Mouse (Mus musculus): ENCODE results near the gene Oxct1. TPM values are rescaled to one million over a fixed set of nuclear protein-coding genes. Genes with fewer than 3 reads are reported as not detected.
A peak's percentile ranks its signal among the peaks of the same experiment; 100 is the strongest.

Oxct1 gene
- polyA plus RNA-seq (2012; rRNA removed), result 173 and 178 TPM in 2 replicates

DNA sequence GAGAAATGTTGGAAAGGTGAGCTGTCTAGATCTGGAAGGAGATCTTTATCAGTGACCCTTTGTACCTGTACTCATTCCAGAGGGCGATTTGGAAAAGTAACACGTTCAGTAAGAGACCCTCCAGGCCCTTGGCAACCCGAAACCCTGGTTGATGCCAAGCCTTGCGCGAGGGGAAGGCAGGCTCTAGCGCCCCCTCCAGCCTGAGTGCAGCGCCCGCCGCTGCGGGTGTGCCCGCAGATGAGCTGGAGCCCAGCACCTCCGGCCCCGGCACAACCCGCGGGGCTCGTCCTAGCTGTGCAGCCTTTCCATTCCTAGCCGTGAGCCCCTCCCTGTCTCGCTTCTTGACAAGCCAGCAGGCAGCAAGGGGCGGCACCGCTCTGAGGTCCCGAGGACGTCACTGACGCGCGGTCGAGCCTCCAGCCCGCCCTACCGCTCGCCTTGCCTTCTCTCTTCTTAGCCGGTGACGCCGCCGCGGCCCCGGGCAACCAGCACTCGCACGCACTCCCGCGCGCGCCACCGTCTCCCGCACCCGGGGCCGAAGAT lies at the start of gene Oxct1:
Gene Oxct1 (plus strand): TSS at position 153 of the 543 bp plus-strand sequence.
- peak; percentile 94 to 96 for DNase-seq
- Histone ChIP-seq H3K27ac (ENCODE audit: insufficient read depth, low read length) (peak within 1 kb of the TSS; percentile 88), H3K4me1 (ENCODE audit: control insufficient read depth, insufficient read depth, low read length) (peaks cover 3% of the 10 kb centered on the region), H3K27me3 (ENCODE audit: control insufficient read depth, insufficient read depth, low read length) (no peaks in the 10 kb centered on the region), H3K4me3 (replicated peaks; ENCODE audit: insufficient read depth, low read depth, low read length) (peak within 1 kb of the TSS; percentile 83)
- WGBS, result under 1% methylated on average over 42 of the region's 45 CpGs
- peak; percentile 52; the same call in 1 of the 2 replicates for TF ChIP-seq CTCF (IDR thresholded peaks at IDR 0.05; ENCODE audit: borderline replicate concordance, insufficient read depth, low read depth, low read length)
- peak; percentile 67; the same call in 1 of the 2 replicates for TF ChIP-seq POLR2A (IDR thresholded peaks at IDR 0.05; ENCODE audit: borderline replicate concordance, insufficient read depth, low read length)

DNA sequence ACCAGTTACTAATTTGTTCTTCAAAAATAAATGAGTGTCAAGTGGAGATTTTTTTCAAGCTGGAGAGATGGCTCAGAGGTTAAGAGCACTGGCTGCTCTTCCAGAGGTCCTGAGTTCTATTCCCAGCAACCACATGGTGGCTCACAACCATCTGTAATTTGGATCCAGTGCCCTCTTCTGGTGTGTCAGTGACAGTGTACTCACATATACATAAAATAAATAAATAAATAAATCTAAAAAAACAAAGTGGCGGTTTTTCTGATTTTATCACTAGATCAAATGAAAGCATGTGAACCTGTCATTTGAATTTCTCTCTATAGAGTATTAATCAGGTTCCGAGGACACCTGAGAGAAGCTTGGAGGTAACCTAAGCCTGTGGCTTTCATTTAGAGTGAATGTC lies 47.9 kb upstream of the Oxct1 start:
- WGBS, result 89% methylated on average over 2 of the region's 2 CpGs
- H3K27me3 ChIP-seq (ENCODE audit: control insufficient read depth, insufficient read depth, low read length), result no peaks in the 10 kb centered on the region
- H3K27ac ChIP-seq (ENCODE audit: insufficient read depth, low read length), result no peak overlapping the region
- DNase-seq, result peak in 1 of 2 experiments; percentile 25
- TF ChIP-seq CTCF (IDR thresholded peaks at IDR 0.05; ENCODE audit: borderline replicate concordance, insufficient read depth, low read depth, low read length), result no peak
- no peaks in the 10 kb centered on the region for H3K4me1 ChIP-seq (ENCODE audit: control insufficient read depth, insufficient read depth, low read length)
- no peak overlapping the region for H3K4me3 ChIP-seq (replicated peaks; ENCODE audit: insufficient read depth, low read depth, low read length)

DNA sequence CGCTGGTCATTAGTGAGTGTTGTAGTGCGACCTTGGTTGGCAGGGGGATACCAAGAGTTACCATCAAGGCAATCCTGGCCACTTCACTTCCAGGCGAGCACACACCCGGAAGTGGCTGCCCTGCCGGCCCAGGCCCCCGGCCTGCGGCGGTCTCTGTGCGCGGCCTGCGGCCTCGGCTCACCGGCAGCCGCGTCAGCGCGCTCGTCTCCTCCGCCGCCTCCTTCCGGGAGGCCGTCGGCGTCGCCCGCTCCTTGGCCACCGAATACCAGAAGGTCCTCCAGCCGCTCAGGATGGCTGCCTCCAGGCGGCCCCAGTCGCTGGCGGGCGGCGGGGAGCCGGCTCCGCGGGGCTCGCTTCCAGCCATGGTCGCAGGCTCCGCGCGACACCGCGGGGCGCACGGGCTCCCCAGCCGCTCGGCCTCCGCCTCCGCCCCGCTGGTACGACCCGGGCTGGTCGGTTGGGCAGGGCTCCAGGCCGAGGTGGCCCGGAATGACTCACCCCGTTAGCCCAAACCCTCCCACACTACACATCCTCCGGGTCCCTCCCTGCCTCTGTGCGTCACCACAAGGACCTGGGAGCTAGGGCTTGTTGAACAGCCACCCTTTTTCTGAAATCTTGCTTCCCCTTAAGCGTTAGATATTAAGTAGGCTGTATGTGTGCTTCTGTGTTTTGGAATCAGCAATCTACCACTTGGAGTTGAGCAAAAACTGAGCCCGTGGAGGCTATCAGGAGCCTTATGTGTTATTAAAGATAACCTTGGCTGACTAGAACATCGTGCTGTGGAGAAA lies 46.9 kb upstream of the Oxct1 start, which contains the start of gene Fbxo4:
Gene Fbxo4 (minus strand): TSS at position 513 of the 788 bp plus-strand sequence.
- no peaks in the 10 kb centered on the region for H3K4me1 ChIP-seq (ENCODE audit: control insufficient read depth, insufficient read depth, low read length)
- H3K27ac ChIP-seq (ENCODE audit: insufficient read depth, low read length), result peak within 1 kb of the TSS; percentile 93
- WGBS, result under 1% methylated on average over 61 of the region's 61 CpGs
- peak within 1 kb of the TSS; percentile 93 for H3K4me3 ChIP-seq (replicated peaks; ENCODE audit: insufficient read depth, low read depth, low read length)
- no peak for TF ChIP-seq CTCF (IDR thresholded peaks at IDR 0.05; ENCODE audit: borderline replicate concordance, insufficient read depth, low read depth, low read length)
- peak; percentile 49; the same call in 1 of the 2 replicates for TF ChIP-seq POLR2A (IDR thresholded peaks at IDR 0.05; ENCODE audit: borderline replicate concordance, insufficient read depth, low read length)
- DNase-seq, result peak; percentile 91 to 92
- no peaks in the 10 kb centered on the region for H3K27me3 ChIP-seq (ENCODE audit: control insufficient read depth, insufficient read depth, low read length)

DNA sequence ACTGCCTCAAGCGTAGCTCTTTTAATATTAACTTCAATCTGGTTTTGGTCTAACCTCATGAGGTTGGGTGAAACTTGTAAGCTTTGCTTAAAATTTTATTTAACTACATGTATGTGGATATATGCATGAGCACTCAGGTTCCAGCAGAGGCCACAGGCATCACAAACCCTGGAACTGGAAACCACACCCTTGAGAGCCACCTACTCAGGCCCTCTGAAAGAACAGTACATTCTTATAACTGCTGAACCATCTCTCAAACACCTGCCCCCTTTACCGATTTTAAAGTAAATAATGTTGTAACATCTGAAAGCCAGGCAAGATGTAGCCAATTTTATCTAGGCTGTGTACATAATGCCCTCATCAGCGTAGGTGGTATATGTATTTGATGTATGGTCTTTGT lies 46.3 kb upstream of the Oxct1 start:
- DNase-seq, result no peak
- Histone ChIP-seq H3K4me1 (ENCODE audit: control insufficient read depth, insufficient read depth, low read length) (no peaks in the 10 kb centered on the region), H3K4me3 (replicated peaks; ENCODE audit: insufficient read depth, low read depth, low read length) (no peak overlapping the region), H3K27me3 (ENCODE audit: control insufficient read depth, insufficient read depth, low read length) (no peaks in the 10 kb centered on the region), H3K27ac (ENCODE audit: insufficient read depth, low read length) (peak overlapping the region; percentile 93; the same call in 1 of the 2 replicates)
- WGBS, result 71% methylated on average over 3 of the region's 3 CpGs
- TF ChIP-seq POLR2A (IDR thresholded peaks at IDR 0.05; ENCODE audit: borderline replicate concordance, insufficient read depth, low read length), result no peak
- TF ChIP-seq CTCF (IDR thresholded peaks at IDR 0.05; ENCODE audit: borderline replicate concordance, insufficient read depth, low read depth, low read length), result no peak

DNA sequence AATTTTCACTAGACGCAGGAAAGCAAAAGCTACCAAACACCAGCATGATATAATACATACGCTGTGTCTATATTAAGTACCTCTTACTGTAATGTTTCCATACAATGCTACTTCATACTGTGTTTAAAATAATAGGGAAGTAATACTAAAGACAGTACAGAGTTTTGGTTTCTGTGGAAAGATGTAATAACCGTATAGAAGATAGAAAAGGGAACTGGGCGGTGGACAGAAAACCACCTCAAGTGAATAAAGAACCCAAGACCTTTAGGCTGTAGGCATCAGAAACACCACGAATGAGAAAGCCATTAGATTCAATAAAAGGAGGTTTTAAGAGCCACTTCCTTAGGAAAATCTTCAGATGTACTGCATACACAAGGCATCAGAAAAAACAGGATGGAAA lies 43.5 kb upstream of the Oxct1 start:
- 94% methylated on average over 5 of the region's 5 CpGs for WGBS
- DNase-seq, result no peak
- no peak for TF ChIP-seq CTCF (IDR thresholded peaks at IDR 0.05; ENCODE audit: borderline replicate concordance, insufficient read depth, low read depth, low read length)
- no peak overlapping the region for H3K4me3 ChIP-seq (replicated peaks; ENCODE audit: insufficient read depth, low read depth, low read length)
- no peaks in the 10 kb centered on the region for H3K27me3 ChIP-seq (ENCODE audit: control insufficient read depth, insufficient read depth, low read length)
- no peak overlapping the region for H3K27ac ChIP-seq (ENCODE audit: insufficient read depth, low read length)
- no peaks in the 10 kb centered on the region for H3K4me1 ChIP-seq (ENCODE audit: control insufficient read depth, insufficient read depth, low read length)

DNA sequence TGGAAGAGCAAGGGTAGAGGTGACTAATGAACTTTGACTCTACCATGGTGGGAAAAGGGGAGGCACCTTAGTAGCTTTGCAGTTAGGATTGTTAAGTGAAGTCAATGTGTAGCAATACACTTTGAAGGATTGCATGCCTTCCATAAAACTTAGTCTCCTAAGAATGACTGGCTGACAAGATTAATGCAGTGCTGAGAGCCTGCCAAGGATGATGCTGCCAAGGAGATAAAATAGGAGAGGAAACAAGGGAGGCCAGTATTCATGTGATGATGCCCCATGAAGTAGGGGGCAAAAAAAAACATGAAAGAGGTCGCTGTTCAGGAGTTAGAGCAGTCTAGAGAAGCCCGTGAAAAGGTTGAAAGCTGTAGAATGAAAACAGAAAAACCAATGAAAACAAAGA lies 41.3 kb upstream of the Oxct1 start:
- WGBS, result 69% methylated on average over 2 of the region's 2 CpGs
- Histone ChIP-seq H3K4me3 (replicated peaks; ENCODE audit: insufficient read depth, low read depth, low read length) (no peak overlapping the region), H3K27ac (ENCODE audit: insufficient read depth, low read length) (no peak overlapping the region), H3K4me1 (ENCODE audit: control insufficient read depth, insufficient read depth, low read length) (no peaks in the 10 kb centered on the region), H3K27me3 (ENCODE audit: control insufficient read depth, insufficient read depth, low read length) (no peaks in the 10 kb centered on the region)
- no peak for DNase-seq
- TF ChIP-seq CTCF (IDR thresholded peaks at IDR 0.05; ENCODE audit: borderline replicate concordance, insufficient read depth, low read depth, low read length) (no peak), POLR2A (IDR thresholded peaks at IDR 0.05; ENCODE audit: borderline replicate concordance, insufficient read depth, low read length) (no peak)

DNA sequence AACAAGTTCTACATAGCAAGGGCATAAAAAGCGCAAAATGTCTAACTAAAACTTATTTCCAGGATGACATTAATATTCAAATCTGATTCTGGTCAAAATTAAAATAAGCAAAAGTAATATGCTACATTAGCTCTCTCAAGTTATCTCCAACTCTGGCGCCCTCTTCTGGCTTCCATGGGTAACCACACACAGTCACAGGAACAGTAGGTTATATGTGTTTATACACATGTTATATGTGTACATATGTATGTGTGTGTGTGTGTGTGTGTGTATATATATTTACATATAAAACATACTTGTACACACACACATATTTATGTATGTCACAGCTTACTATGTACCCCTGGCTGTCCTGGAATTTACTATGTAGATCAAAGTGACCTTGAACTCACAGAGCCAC lies 38.2 kb upstream of the Oxct1 start:
- Histone ChIP-seq H3K27ac (ENCODE audit: insufficient read depth, low read length) (no peak overlapping the region), H3K4me3 (replicated peaks; ENCODE audit: insufficient read depth, low read depth, low read length) (no peak overlapping the region), H3K4me1 (ENCODE audit: control insufficient read depth, insufficient read depth, low read length) (no peaks in the 10 kb centered on the region), H3K27me3 (ENCODE audit: control insufficient read depth, insufficient read depth, low read length) (no peaks in the 10 kb centered on the region)
- DNase-seq, result no peak
- 64% methylated on average over 2 of the region's 2 CpGs for WGBS
- TF ChIP-seq CTCF (IDR thresholded peaks at IDR 0.05; ENCODE audit: borderline replicate concordance, insufficient read depth, low read depth, low read length) (no peak), POLR2A (IDR thresholded peaks at IDR 0.05; ENCODE audit: borderline replicate concordance, insufficient read depth, low read length) (no peak)

All from cerebellum, adult 2 months (tissue).